Mouse (Mus musculus) T-helper 2 cell (primary cell): ENCODE measurements around the gene Fkbp1a.

Experiments
- in situ Hi-C: fragments of 300-600 bp; cut with MboI, MseI; formaldehyde crosslinking; loops from one replicate; pipeline ENCODE4 v1.15.1; 2025; ENCODE audit warnings: high pct_unique_total_duplicates

The Fkbp1a gene

GRCm38 (mm10) chr2:151605437-151605987 lies 63.2 kb downstream of the Fkbp1a start:
- in situ Hi-C loops: no loop called here

- in situ Hi-C loops: no loop called here
Observed at GRCm38 (mm10) chr2:151608435-151608834, 66.2 kb downstream of the Fkbp1a start.

GRCm38 (mm10) chr2:151609974-151610373 lies 67.7 kb downstream of the Fkbp1a start:
- in situ Hi-C loops: no loop called here
